ENCODE assay signal across 15 mouse cellular contexts in genomic region chr5:120183321-120183720, GRCm38 (mm10).
DNase-seq lines count a peak whose midpoint lies in the region; ATAC-seq lines count a peak whose summit lies in the region.
"Had no signal": no experiment of that assay in that cellular context is flagged by ENCODE, and none has a peak within 500 bp of the region (broad histone marks: within the 10 kb centered on the region; RNA-seq: fewer than 3 reads in every experiment).

No protein-coding gene starts in this region.

- H3K4me3 ChIP-seq in hindbrain, embryonic 12.5 days = no peak overlapping the region
- H3K4me3 ChIP-seq in hindbrain, embryonic 11.5 days (ENCODE audit: low read depth, low read length) = no peak overlapping the region
- H3K4me3 ChIP-seq in limb, embryonic 12.5 days (replicated peaks) = no peak overlapping the region
- no peak overlapping the region for H3K4me3 ChIP-seq in liver, embryonic 12.5 days
- H3K4me3 ChIP-seq: myocyte had no signal

- no peak overlapping the region for H3K4me2 ChIP-seq in hindbrain, embryonic 12.5 days (replicated peaks)
- no peak overlapping the region for H3K4me2 ChIP-seq in hindbrain, embryonic 11.5 days (replicated peaks; ENCODE audit: low read depth, low read length)
- H3K4me2 ChIP-seq in limb, embryonic 12.5 days = no peak overlapping the region
- H3K4me2 ChIP-seq in liver, embryonic 12.5 days = no peak overlapping the region
- H3K4me2 ChIP-seq: lung, embryonic 14.5 days had no signal

- no peak for DNase-seq in hindbrain, embryonic 11.5 days (ENCODE audit: low spot score)
- peak; percentile 26 to 28 for DNase-seq in right cerebral cortex, adult 2 months (ENCODE audit: low spot score in 2 of 2)
- no peak for DNase-seq in right cerebral cortex, adult 18-20 months
- DNase-seq in cerebellum, adult 18-20 months = no peak
- DNase-seq: cerebellum, adult 8-10 months; embryo, embryonic 11 days; heart, postnatal 14 days; kidney, postnatal 36 days; liver had no signal

- 75% methylated on average over 8 of the region's 8 CpGs for WGBS in hindbrain, embryonic 12.5 days
- WGBS in hindbrain, embryonic 11.5 days = 91% methylated on average over 8 of the region's 8 CpGs
- 73% methylated on average over 8 of the region's 8 CpGs for WGBS in limb, embryonic 12.5 days
- WGBS in liver, embryonic 12.5 days (ENCODE audit: insufficient replicate concordance) = 84% methylated on average over 8 of the region's 8 CpGs

- 0 out of 2 replicates have a peak, but pooled peaks cover 3% of the 10 kb centered on the region for H3K9me3 ChIP-seq in hindbrain, embryonic 12.5 days (replicated peaks)
- H3K9me3 ChIP-seq in hindbrain, embryonic 11.5 days (ENCODE audit: control insufficient read depth, low read length) = no peaks in the 10 kb centered on the region
- peaks cover 7% of the 10 kb centered on the region; the same call in 1 of the 2 replicates for H3K9me3 ChIP-seq in limb, embryonic 12.5 days
- no peaks in the 10 kb centered on the region for H3K9me3 ChIP-seq in liver, embryonic 12.5 days (replicated peaks)

- no peak for ATAC-seq in hindbrain, embryonic 12.5 days (ENCODE audit: low FRiP score)
- no peak for ATAC-seq in hindbrain, embryonic 11.5 days (ENCODE audit: low FRiP score)
- ATAC-seq in limb, embryonic 12.5 days (ENCODE audit: insufficient number of reproducible peaks, insufficient read depth, low FRiP score, low TSS enrichment, low read depth) = no peak
- ATAC-seq in liver, embryonic 12.5 days = no peak
- ATAC-seq: intestine, embryonic 16.5 days had no signal

- no peak overlapping the region for H3K9ac ChIP-seq in hindbrain, embryonic 12.5 days
- no peak overlapping the region for H3K9ac ChIP-seq in hindbrain, embryonic 11.5 days (ENCODE audit: low read depth, low read length)
- no peak overlapping the region for H3K9ac ChIP-seq in limb, embryonic 12.5 days (replicated peaks)
- H3K9ac ChIP-seq in liver, embryonic 12.5 days = no peak overlapping the region
- H3K9ac ChIP-seq: lung, embryonic 14.5 days had no signal

- H3K4me1 ChIP-seq in hindbrain, embryonic 12.5 days = peaks cover 15% of the 10 kb centered on the region
- no peaks in the 10 kb centered on the region for H3K4me1 ChIP-seq in hindbrain, embryonic 11.5 days (replicated peaks; ENCODE audit: control insufficient read depth, insufficient read depth, low read length)
- H3K4me1 ChIP-seq in limb, embryonic 12.5 days (replicated peaks) = peaks cover 13% of the 10 kb centered on the region
- peaks cover 4% of the 10 kb centered on the region; the same call in 1 of the 2 replicates for H3K4me1 ChIP-seq in liver, embryonic 12.5 days

- H3K27me3 ChIP-seq in hindbrain, embryonic 12.5 days = no peaks in the 10 kb centered on the region
- no peaks in the 10 kb centered on the region for H3K27me3 ChIP-seq in hindbrain, embryonic 11.5 days (ENCODE audit: control insufficient read depth, insufficient read depth, low read length)
- H3K27me3 ChIP-seq in limb, embryonic 12.5 days = no peaks in the 10 kb centered on the region
- H3K27me3 ChIP-seq in liver, embryonic 12.5 days (replicated peaks) = no peaks in the 10 kb centered on the region

- peak overlapping the region; percentile 12; the same call in 1 of the 2 replicates for H3K27ac ChIP-seq in hindbrain, embryonic 12.5 days
- H3K27ac ChIP-seq in hindbrain, embryonic 11.5 days (ENCODE audit: low read depth, low read length) = no peak overlapping the region
- peak overlapping the region; percentile 54; the same call in 1 of the 2 replicates for H3K27ac ChIP-seq in limb, embryonic 12.5 days
- no peak overlapping the region for H3K27ac ChIP-seq in liver, embryonic 12.5 days

- H3K36me3 ChIP-seq in hindbrain, embryonic 12.5 days = peaks cover 5% of the 10 kb centered on the region; the same call in 1 of the 2 replicates
- no peaks in the 10 kb centered on the region for H3K36me3 ChIP-seq in hindbrain, embryonic 11.5 days (ENCODE audit: control insufficient read depth, insufficient read depth, low read length)
- H3K36me3 ChIP-seq in limb, embryonic 12.5 days = peaks cover 37% of the 10 kb centered on the region
- peaks cover 61% of the 10 kb centered on the region for H3K36me3 ChIP-seq in liver, embryonic 12.5 days

Comparison
In these comparisons a context has a peak if more than half of its experiments do, and no peak if none do; other contexts are left out.
1. H3K27ac ChIP-seq: peak in hindbrain, embryonic 12.5 days (single experiment) and limb, embryonic 12.5 days (single experiment); none in hindbrain, embryonic 11.5 days (single experiment) and liver, embryonic 12.5 days (single experiment).
2. DNase-seq: peak in right cerebral cortex, adult 2 months (2 of 2); none in hindbrain, embryonic 11.5 days (single experiment), right cerebral cortex, adult 18-20 months (single experiment) and cerebellum, adult 18-20 months (0 of 2).